Mouse (Mus musculus) limb, embryonic 15.5 days (tissue): ENCODE results near the gene Tas1r1. TPM values are rescaled to one million over a fixed set of nuclear protein-coding genes. Genes with fewer than 3 reads are reported as not detected.

Source experiments
- ATAC-seq: fragments of 200-750 bp; cut with Nextera tagmentation; 2 replicates; pipeline ENCODE4 v1.8.0; 2017; ENCODE audit warnings: low read depth, moderate TSS enrichment; ENCODE audit not compliant: insufficient number of reproducible peaks, low FRiP score, low TSS enrichment
- H3K27ac ChIP-seq: fragments of 300-500 bp; sonication (generic); 2 replicates; pipeline ENCODE4 v1.5.1; 2015; ENCODE audit warnings: moderate library complexity, mild to moderate bottlenecking, inconsistent platforms
- H3K27me3 ChIP-seq: fragments of 300-500 bp; sonication (generic); 2 replicates; pipeline ENCODE4 v1.6.1; 2015; ENCODE audit warnings: inconsistent platforms
- H3K36me3 ChIP-seq: fragments of 300-500 bp; sonication (generic); 2 replicates; pipeline ENCODE4 v1.6.1; 2015; ENCODE audit warnings: inconsistent platforms
- H3K4me1 ChIP-seq: fragments of 300-500 bp; sonication (generic); 2 replicates; pipeline ENCODE4 v1.6.1; 2015; ENCODE audit warnings: inconsistent platforms
- H3K4me2 ChIP-seq: fragments of 300-500 bp; sonication (generic); 2 replicates; pipeline ENCODE4 v1.6.1; 2015; ENCODE audit warnings: mild to moderate bottlenecking, inconsistent platforms
- H3K4me3 ChIP-seq: fragments of 300-500 bp; sonication (generic); 2 replicates; pipeline ENCODE4 v1.5.1; 2015; ENCODE audit warnings: mild to moderate bottlenecking, inconsistent platforms
- H3K9ac ChIP-seq: fragments of 300-500 bp; sonication (generic); 2 replicates; pipeline ENCODE4 v1.6.1; 2015; ENCODE audit warnings: inconsistent platforms
- H3K9me3 ChIP-seq: fragments of 300-500 bp; sonication (generic); 2 replicates; pipeline ENCODE4 v1.6.1; 2016; ENCODE audit warnings: inconsistent platforms
- whole genome bisulfite sequencing: fragments of 180-500 bp; shearing (Covaris S2); methylation state at CpG from one replicate; pipeline ENCODE4 v1.1.7; 2015; 5-methylcytosine and 5-hydroxymethylcytosine counted together
- polyA plus RNA-seq: library from polyadenylated mRNA; unstranded; fragments of >200 nt; fragmentation: Nextera tagmentation; extraction: Ambion mirVana; gene quantifications from 2 replicates; pipeline ENCODE4 v1.2.1, GENCODE M21; 2015

The Tas1r1 gene
- polyA plus RNA-seq, 1 experiment from 2014 or later: 0.81 TPM

DNA sequence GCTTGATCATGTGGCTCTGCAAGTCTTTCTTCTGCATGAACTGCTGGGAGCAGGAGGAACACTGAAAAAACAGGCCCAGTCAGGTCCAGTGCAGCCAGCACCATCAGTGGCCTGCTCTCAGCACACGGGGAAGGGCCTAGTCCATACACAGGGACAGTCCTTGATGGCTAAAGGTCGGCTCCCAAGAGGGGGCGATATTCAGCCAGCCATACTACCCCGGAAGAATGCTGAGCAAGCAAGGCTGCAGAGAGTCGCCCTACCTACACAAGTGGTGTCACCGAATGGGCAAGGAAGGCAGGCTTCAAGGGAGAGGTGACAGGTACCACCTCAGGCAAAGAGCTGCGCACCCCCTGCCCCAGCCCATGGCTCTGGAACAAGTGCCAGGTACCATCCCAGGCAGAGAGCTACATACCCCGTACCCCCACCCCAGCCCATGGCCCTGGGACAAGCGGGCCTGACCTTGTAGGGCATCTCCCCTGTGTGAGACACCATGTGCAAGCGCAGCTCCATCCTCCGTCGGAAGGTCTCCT is 16.7 kb downstream of the Tas1r1 start:
- no peak for ATAC-seq
- no peak overlapping the region for H3K27ac ChIP-seq
- no peaks in the 10 kb centered on the region for H3K27me3 ChIP-seq
- H3K4me2 ChIP-seq: no peak overlapping the region
- H3K4me3 ChIP-seq: no peak overlapping the region
- H3K4me1 ChIP-seq: peaks cover 24% of the 10 kb centered on the region
- WGBS: 84% methylated on average over 12 of the region's 12 CpGs
- peaks cover 81% of the 10 kb centered on the region for H3K36me3 ChIP-seq
- no peaks in the 10 kb centered on the region for H3K9me3 ChIP-seq
- no peak overlapping the region for H3K9ac ChIP-seq

DNA sequence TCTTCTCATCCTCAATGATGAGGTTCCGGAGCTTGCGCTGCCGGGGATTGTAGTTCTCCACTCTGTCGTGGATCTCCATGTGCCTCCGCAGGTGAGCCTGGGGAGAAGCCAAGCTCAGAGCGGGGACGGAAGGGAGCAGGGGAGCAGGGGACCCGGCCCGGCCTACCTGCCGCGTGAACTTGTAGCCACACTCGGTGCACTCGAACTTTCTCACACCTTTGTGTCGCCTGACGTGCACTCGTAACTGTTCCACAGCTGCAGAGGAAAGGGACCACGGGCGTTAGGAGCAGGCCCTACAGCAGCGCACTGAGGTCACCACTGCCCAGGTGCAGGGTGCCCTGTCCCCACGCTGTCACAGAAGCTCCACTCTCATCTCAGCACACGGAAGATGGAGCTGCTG is 18.3 kb downstream of the Tas1r1 start:
- no peak overlapping the region for H3K27ac ChIP-seq
- no peaks in the 10 kb centered on the region for H3K27me3 ChIP-seq
- WGBS: 89% methylated on average over 21 of the region's 21 CpGs
- peaks cover 10% of the 10 kb centered on the region for H3K4me1 ChIP-seq
- no peak overlapping the region for H3K4me2 ChIP-seq
- peaks cover 95% of the 10 kb centered on the region for H3K36me3 ChIP-seq
- no peak for ATAC-seq
- H3K9ac ChIP-seq: no peak overlapping the region
- no peaks in the 10 kb centered on the region for H3K9me3 ChIP-seq
- H3K4me3 ChIP-seq: no peak overlapping the region

DNA sequence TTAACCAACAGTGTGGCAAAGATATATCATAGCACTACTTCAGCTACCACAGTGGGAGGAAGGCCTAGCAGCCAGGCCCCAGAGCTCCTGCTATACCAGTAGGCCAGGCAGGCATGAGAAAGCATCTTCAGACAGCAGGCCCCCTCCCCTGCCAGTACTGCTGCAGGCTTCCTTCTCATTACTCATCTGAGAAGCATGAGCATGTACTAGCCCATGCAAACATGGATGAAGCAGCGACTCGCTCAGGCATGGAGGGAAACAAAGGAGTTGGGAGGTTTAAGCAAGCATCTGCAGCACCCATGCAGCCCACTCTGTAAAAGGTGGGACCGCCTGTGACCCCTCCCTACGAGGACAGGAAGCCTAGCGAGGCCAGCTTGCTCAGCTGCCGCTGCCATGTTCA is 19.3 kb downstream of the Tas1r1 start:
- Histone ChIP-seq H3K4me1 (0 out of 2 replicates have a peak, but pooled peaks cover 3% of the 10 kb centered on the region), H3K9ac (no peak overlapping the region), H3K4me2 (no peak overlapping the region), H3K4me3 (no peak overlapping the region), H3K36me3 (peaks cover 95% of the 10 kb centered on the region), H3K27ac (no peak overlapping the region), H3K9me3 (no peaks in the 10 kb centered on the region), H3K27me3 (no peaks in the 10 kb centered on the region)
- WGBS: 77% methylated on average over 6 of the region's 6 CpGs
- no peak for ATAC-seq

DNA sequence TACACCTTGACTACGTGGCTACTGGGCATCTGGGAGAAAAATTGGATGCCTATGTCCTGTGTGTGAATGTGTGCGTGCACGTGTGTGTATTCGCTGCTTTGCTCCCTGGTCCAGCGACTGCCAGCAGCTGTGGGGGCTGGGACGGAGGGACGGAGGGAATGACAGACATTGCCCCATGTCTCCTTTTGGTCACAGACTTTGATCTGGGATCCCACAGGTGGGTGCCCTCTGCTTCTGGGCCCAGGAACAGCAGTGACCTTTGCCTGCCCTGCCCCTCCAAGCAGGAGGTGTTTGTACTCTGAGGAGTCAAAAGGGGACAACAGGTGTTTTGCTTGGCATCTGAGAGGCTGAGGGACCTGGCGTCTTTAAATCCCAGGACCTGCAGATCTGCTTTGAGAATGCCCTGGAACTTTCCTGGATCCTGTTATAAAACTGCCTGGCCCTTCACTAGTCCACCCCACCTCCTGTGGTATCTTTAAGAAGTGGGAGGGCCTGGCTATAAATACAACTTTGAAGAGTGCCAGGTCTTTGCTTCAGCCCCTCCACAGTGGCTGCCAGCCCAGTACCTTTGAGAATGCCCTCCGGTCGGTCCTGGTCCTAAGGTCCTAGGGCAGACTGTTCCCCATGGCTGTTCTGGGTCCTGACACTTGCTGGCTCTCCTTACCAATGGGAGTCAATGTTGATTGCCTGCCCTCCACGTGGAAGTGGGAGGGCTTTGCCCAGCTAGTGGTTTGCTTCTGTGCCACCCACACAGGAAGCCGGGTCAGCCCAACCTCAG is 25.1 kb downstream of the Tas1r1 start:
- Histone ChIP-seq H3K36me3 (peaks cover 58% of the 10 kb centered on the region), H3K9ac (no peak overlapping the region), H3K4me1 (peaks cover 37% of the 10 kb centered on the region), H3K27me3 (no peaks in the 10 kb centered on the region), H3K9me3 (no peaks in the 10 kb centered on the region), H3K4me2 (no peak overlapping the region), H3K27ac (no peak overlapping the region), H3K4me3 (no peak overlapping the region)
- no peak for ATAC-seq
- WGBS: 82% methylated on average over 12 of the region's 12 CpGs

DNA sequence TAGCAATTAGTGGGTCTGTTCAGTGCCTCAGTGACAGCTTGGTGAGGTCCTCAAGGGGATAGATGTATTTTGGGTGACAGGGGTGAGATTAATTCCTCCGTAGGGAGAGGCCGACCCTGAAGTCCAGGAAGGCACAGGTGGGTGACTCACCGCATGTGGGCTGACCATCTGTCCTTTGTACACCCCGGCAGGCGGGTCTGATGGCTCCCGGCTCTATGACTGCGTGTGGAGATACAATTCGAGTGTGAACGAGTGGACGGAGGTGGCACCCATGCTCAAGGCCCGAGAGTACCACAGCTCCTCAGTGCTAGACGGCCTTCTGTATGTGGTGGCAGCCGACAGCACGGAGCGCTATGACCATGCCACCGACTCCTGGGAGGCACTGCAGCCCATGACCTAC is 26.3 kb downstream of the Tas1r1 start:
- 90% methylated on average over 16 of the region's 16 CpGs for WGBS
- H3K4me2 ChIP-seq: no peak overlapping the region
- no peak overlapping the region for H3K27ac ChIP-seq
- no peaks in the 10 kb centered on the region for H3K27me3 ChIP-seq
- no peak overlapping the region for H3K9ac ChIP-seq
- peaks cover 48% of the 10 kb centered on the region for H3K36me3 ChIP-seq
- no peak for ATAC-seq
- H3K9me3 ChIP-seq: no peaks in the 10 kb centered on the region
- no peak overlapping the region for H3K4me3 ChIP-seq
- peaks cover 48% of the 10 kb centered on the region for H3K4me1 ChIP-seq

DNA sequence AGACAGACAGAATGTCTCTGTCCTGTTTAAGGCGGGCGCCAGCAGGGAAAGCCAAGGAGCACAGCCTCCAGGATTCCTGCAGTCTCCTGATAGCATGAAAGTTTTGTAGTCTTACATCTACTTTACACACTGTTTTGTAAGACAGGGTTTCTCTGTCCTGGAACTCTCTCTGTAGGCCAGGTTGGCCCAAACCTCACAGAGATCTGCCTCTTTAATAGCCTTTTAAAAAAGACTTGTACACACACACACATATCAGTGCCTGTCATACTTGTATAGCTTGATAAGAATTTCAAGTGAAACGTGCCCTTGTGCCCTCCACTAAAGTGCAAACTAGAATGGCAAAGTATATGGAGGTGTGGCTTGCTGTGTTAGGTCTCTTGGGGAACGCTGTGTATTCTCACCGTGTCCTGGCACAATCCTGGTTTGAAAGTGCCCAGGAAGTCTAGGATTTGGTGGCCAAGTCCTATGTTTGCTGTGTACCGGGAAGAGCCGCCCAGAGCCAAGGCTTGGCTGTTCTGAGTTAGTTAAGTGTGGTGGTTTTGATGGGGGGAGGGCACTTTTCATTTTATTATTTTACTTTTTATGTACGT is 27.1 kb downstream of the Tas1r1 start:
- no peaks in the 10 kb centered on the region for H3K27me3 ChIP-seq
- H3K9ac ChIP-seq: peak overlapping the region; percentile 4; the same call in 1 of the 2 replicates
- H3K4me2 ChIP-seq: peak overlapping the region; percentile 100
- peak overlapping the region; percentile 92 for H3K4me3 ChIP-seq
- ATAC-seq: no peak
- H3K4me1 ChIP-seq: peaks cover 50% of the 10 kb centered on the region
- H3K9me3 ChIP-seq: no peaks in the 10 kb centered on the region
- H3K36me3 ChIP-seq: peaks cover 42% of the 10 kb centered on the region
- no peak overlapping the region for H3K27ac ChIP-seq
- WGBS: 71% methylated on average over 8 of the region's 8 CpGs

DNA sequence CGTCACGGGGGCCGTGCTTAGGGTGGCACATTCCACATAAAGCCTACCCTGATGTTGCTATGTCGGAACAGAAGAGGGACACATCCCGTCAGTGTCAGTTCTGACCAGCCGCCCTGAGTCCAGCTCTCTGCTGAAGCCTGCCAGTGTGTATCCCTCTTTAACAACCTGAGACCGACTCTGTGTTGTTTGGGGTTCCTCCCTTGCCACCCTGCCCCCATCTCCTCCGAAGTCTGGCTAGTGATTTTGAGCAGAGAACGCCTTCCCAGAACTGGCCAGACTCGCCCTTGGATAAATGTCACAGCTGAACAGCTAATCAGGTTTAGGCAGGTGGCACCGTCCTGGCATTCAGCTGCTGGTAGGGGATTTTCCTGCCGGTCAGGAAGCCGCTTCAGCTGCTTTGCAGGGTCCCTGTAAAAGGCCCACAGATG is 27.6 kb downstream of the Tas1r1 start:
- peaks cover 37% of the 10 kb centered on the region for H3K36me3 ChIP-seq
- H3K27me3 ChIP-seq: no peaks in the 10 kb centered on the region
- H3K27ac ChIP-seq: peak overlapping the region; percentile 95
- H3K9ac ChIP-seq: peak overlapping the region; percentile 65; the same call in 1 of the 2 replicates
- no peaks in the 10 kb centered on the region for H3K9me3 ChIP-seq
- 18% methylated on average over 13 of the region's 13 CpGs for WGBS
- H3K4me2 ChIP-seq: peak overlapping the region; percentile 100
- H3K4me3 ChIP-seq: peak overlapping the region; percentile 92
- no peak for ATAC-seq
- H3K4me1 ChIP-seq: peaks cover 50% of the 10 kb centered on the region

DNA sequence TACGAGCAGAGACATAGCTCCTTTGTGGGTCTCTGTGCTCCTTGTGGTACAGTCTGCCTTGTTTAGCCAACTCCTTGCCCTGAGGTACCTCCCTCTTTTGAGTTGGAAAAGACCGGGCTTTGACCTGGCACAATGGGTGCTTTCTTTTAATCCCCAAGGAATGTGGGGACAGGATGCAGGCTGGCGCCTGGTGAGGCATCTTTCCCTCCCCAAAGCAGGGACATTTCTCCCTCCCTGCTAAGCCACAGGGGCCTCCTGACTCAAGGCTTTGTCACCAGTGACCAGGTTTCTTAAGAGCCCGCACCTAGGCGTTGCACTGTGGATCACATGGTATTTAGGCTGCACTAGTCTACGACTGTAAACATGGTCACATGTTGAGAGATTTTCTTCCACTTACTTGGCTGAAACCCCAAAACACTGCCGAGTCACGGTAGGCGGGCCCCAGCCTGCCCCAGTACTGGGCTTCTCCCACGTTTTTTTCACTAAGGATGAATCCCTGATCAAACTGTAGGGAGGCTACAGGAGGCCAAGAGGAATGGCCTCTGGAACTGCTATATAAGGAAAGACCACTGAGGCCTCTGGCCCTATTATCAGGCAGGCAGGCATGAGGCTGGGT is 28.2 kb downstream of the Tas1r1 start:
- 0 out of 2 replicates have a peak, but pooled peaks have one; percentile 7 for ATAC-seq
- peaks cover 50% of the 10 kb centered on the region for H3K4me1 ChIP-seq

DNA sequence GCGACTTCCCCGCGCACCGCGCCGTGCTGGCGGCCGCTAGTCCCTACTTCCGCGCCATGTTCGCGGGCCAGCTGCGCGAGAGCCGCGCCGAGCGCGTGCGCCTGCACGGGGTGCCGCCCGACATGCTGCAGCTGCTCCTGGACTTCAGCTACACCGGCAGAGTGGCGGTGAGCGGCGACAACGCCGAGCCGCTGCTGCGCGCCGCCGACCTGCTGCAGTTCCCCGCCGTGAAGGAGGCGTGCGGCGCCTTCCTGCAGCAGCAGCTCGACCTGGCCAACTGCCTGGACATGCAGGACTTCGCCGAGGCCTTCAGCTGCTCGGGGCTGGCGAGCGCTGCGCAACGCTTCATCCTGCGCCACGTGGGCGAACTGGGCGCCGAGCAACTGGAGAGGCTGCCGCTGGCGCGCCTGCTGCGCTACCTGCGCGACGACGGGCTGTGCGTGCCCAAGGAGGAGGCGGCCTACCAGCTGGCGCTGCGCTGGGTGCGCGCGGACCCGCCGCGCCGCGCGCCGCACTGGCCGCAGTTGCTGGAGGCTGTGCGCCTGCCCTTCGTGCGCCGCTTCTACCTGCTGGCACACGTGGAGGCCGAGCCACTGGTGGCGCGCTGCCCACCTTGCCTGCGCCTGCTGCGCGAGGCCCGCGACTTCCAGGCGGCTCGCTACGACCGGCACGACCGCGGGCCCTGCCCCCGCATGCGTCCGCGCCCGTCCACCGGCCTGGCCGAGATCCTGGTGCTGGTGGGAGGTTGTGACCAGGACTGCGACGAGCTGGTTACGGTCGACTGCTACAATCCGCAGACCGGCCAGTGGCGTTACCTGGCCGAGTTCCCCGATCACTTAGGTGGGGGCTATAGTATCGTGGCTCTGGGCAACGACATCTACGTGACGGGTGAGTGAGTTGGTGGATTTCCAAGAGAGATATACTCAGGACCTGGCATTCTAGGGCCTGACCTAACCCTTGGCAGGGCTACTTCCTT is 29.0 kb downstream of the Tas1r1 start:
- ATAC-seq: peak; percentile 68
- peaks cover 23% of the 10 kb centered on the region for H3K36me3 ChIP-seq
- no peaks in the 10 kb centered on the region for H3K27me3 ChIP-seq
- H3K9me3 ChIP-seq: no peaks in the 10 kb centered on the region
- H3K4me3 ChIP-seq: peak overlapping the region; percentile 92
- H3K4me1 ChIP-seq: peaks cover 50% of the 10 kb centered on the region
- under 1% methylated on average over 112 of the region's 115 CpGs for WGBS
- H3K9ac ChIP-seq: peak overlapping the region; percentile 65
- H3K27ac ChIP-seq: peak overlapping the region; percentile 95
- peak overlapping the region; percentile 100 for H3K4me2 ChIP-seq

More for the DNA sequence above, 28.2 kb downstream of the Tas1r1 start:
- H3K9ac ChIP-seq: peak overlapping the region; percentile 65; the same call in 1 of the 2 replicates
- H3K9me3 ChIP-seq: no peaks in the 10 kb centered on the region
- H3K4me2 ChIP-seq: peak overlapping the region; percentile 100
- H3K4me3 ChIP-seq: peak overlapping the region; percentile 92
- 1% methylated on average over 10 of the region's 10 CpGs for WGBS
- peak overlapping the region; percentile 95 for H3K27ac ChIP-seq
- peaks cover 31% of the 10 kb centered on the region for H3K36me3 ChIP-seq
- H3K27me3 ChIP-seq: no peaks in the 10 kb centered on the region

DNA sequence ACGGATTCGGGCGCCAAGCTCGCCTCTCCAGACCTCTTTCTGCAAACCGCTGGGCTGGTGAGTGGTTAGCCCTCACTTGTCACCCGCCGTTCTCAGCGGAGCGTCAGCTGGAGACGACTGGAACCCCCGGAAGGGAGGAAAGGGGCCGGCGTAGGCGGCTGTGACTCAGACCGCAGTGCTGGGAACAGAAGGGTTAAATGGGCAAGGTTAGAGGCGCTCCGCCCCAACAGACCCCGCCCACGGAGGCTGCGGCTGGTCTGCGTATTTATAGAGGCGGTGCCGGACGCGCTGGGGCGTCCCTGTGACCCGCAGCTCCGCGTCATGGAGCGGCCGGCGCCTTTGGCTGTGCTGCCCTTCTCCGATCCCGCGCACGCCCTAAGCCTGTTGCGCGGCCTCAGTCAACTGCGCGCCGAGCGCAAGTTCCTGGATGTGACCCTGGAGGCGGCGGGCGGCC is 29.7 kb downstream of the Tas1r1 start, which contains the start of gene Klhl21:
Klhl21 (plus strand) TSS at position 182 of the 454 bp plus-strand sequence.
- Histone ChIP-seq H3K9ac (peak within 1 kb of the TSS; percentile 65), H3K4me1 (peaks cover 50% of the 10 kb centered on the region)
- under 1% methylated on average over 45 of the region's 45 CpGs for WGBS

DNA sequence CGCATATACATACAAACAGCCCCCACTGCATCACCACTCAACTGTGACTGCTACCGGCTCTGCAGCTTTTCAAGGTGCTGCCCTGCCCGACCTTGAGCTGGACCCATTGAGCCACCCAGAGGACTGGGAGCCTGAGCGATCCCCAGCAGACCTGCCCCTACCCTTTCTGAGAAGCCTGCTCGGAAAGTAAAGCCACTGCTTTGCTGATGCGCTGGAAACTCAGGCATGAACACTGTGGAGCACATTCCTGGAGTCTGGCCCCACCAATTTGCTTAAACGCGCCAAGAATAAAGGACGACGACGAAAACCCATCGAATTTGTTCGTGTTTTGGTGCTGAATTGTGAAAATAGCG is 30.2 kb downstream of the Tas1r1 start:
- Histone ChIP-seq H3K36me3 (peaks cover 11% of the 10 kb centered on the region), H3K27ac (peak overlapping the region; percentile 95), H3K9me3 (no peaks in the 10 kb centered on the region), H3K9ac (peak overlapping the region; percentile 32; the same call in 1 of the 2 replicates), H3K4me2 (peak overlapping the region; percentile 100), H3K4me1 (peaks cover 50% of the 10 kb centered on the region), H3K4me3 (peak overlapping the region; percentile 92), H3K27me3 (no peaks in the 10 kb centered on the region)
- under 1% methylated on average over 14 of the region's 14 CpGs for WGBS
- no peak for ATAC-seq

More for the DNA sequence above, 29.7 kb downstream of the Tas1r1 start, which contains the start of gene Klhl21:
- peak within 1 kb of the TSS; percentile 95 for H3K27ac ChIP-seq
- H3K9me3 ChIP-seq: no peaks in the 10 kb centered on the region
- peak within 1 kb of the TSS; percentile 100 for H3K4me2 ChIP-seq
- ATAC-seq: peak; percentile 89
- H3K4me3 ChIP-seq: peak within 1 kb of the TSS; percentile 92
- peaks cover 16% of the 10 kb centered on the region for H3K36me3 ChIP-seq
- H3K27me3 ChIP-seq: no peaks in the 10 kb centered on the region
